Mouse (Mus musculus) embryo, embryonic 11 days (tissue): ENCODE measurements around the gene Macf1.

ENCODE experiments used
- DNase-seq: peaks from one replicate; pipeline ENCODE4 v3.0.0-alpha.2; 2015

Gene Macf1

GRCm38 (mm10) chr4:123395435-123396000 lies 288.6 kb downstream of the Macf1 start:
- DNase-seq, result peak; percentile 16

- no peak for DNase-seq
These were observed 289.3 kb downstream of the Macf1 start for GRCm38 (mm10) chr4:123394878-123395277.

- no peak for DNase-seq
These were observed 289.9 kb downstream of the Macf1 start for GRCm38 (mm10) chr4:123394269-123394668.

- no peak for DNase-seq
These were observed 291.2 kb downstream of the Macf1 start for GRCm38 (mm10) chr4:123393004-123393403.

GRCm38 (mm10) chr4:123392187-123392586 lies 292.0 kb downstream of the Macf1 start:
- DNase-seq, result peak; percentile 50

GRCm38 (mm10) chr4:123385028-123385427 lies 299.1 kb downstream of the Macf1 start:
- DNase-seq, result no peak

- no peak for DNase-seq
These were observed 301.0 kb downstream of the Macf1 start for GRCm38 (mm10) chr4:123383173-123383572.

GRCm38 (mm10) chr4:123382051-123382450 lies 302.1 kb downstream of the Macf1 start:
- no peak for DNase-seq

- no peak for DNase-seq
These were observed 302.6 kb downstream of the Macf1 start for GRCm38 (mm10) chr4:123381598-123381997.

- no peak for DNase-seq
These were observed 308.1 kb downstream of the Macf1 start for GRCm38 (mm10) chr4:123376031-123376430.

- DNase-seq, result no peak
These were observed 309.7 kb downstream of the Macf1 start for GRCm38 (mm10) chr4:123374316-123375008.

GRCm38 (mm10) chr4:123363555-123363954 lies 320.6 kb downstream of the Macf1 start:
- no peak for DNase-seq

GRCm38 (mm10) chr4:123360771-123361170 lies 323.4 kb downstream of the Macf1 start:
- no peak for DNase-seq

- DNase-seq, result no peak
These were observed 325.5 kb downstream of the Macf1 start for GRCm38 (mm10) chr4:123358613-123359012.

- DNase-seq, result no peak
These were observed 328.2 kb downstream of the Macf1 start for GRCm38 (mm10) chr4:123355941-123356340.

- no peak for DNase-seq
These were observed 330.8 kb downstream of the Macf1 start for GRCm38 (mm10) chr4:123353271-123353877.

GRCm38 (mm10) chr4:123343471-123343789 lies 340.7 kb downstream of the Macf1 start:
- DNase-seq, result no peak

- peak; percentile 91 for DNase-seq
These were observed 341.3 kb downstream of the Macf1 start, which contains the start of gene Bmp8a for GRCm38 (mm10) chr4:123342642-123343470. Gene Bmp8a, minus strand, starts transcription at chr4:123343252.

GRCm38 (mm10) chr4:123342091-123342641 lies 342.0 kb downstream of the Macf1 start:
- no peak for DNase-seq

- no peak for DNase-seq
These were observed 343.9 kb downstream of the Macf1 start for GRCm38 (mm10) chr4:123340232-123340631.

- no peak for DNase-seq
These were observed 346.5 kb downstream of the Macf1 start for GRCm38 (mm10) chr4:123337693-123338092.

GRCm38 (mm10) chr4:123335796-123336585 lies 348.2 kb downstream of the Macf1 start:
- no peak for DNase-seq
